Mouse (Mus musculus): Measurements from ENCODE around the gene Snrpd2.
"Not testable (repeated sequence)": the region's sequence is repeated elsewhere in the genome, so short reads cannot be mapped to it uniquely, and the experiment has no call there.

The Snrpd2 gene

GRCm38 (mm10) chr7:19148875-19149541, 514 bp upstream of the Snrpd2 start, which contains the start of gene Qpctl:
TSS of gene Qpctl (minus strand) at chr7:19149291.
- peak; percentile 98 to 99 for DNase-seq

- DNase-seq, result not testable (repeated sequence)
These were observed 1.6 kb downstream of the Snrpd2 start for GRCm38 (mm10) chr7:19151121-19151520.

- DNase-seq, result no peak
These were observed 5.3 kb downstream of the Snrpd2 start for GRCm38 (mm10) chr7:19154796-19155195.

- DNase-seq, result peak; percentile 57 to 71
These were observed 6.4 kb downstream of the Snrpd2 start for GRCm38 (mm10) chr7:19155825-19156475.

- DNase-seq, result peak; percentile 95
These were observed 7.8 kb downstream of the Snrpd2 start for GRCm38 (mm10) chr7:19157160-19157800.

- no peak for DNase-seq
These were observed 9.1 kb downstream of the Snrpd2 start for GRCm38 (mm10) chr7:19158601-19159000.

GRCm38 (mm10) chr7:19159411-19159810, 9.9 kb downstream of the Snrpd2 start:
- no peak for DNase-seq

- DNase-seq, result peak; percentile 66 to 76
These were observed 10.6 kb downstream of the Snrpd2 start for GRCm38 (mm10) chr7:19160115-19160514.

GRCm38 (mm10) chr7:19162928-19163327, 13.4 kb downstream of the Snrpd2 start:
- DNase-seq, result no peak

- DNase-seq, result no peak
These were observed 14.2 kb downstream of the Snrpd2 start for GRCm38 (mm10) chr7:19163752-19164151.

- DNase-seq, result peak; percentile 73 to 81
These were observed 14.7 kb downstream of the Snrpd2 start for GRCm38 (mm10) chr7:19164189-19164588.

GRCm38 (mm10) chr7:19164978-19165377, 15.5 kb downstream of the Snrpd2 start:
- DNase-seq, result peak in 1 of 2 experiments; percentile 58

- DNase-seq, result peak in 1 of 2 experiments; percentile 44
These were observed 16.3 kb downstream of the Snrpd2 start, which contains the start of gene Gipr for GRCm38 (mm10) chr7:19165656-19166423. TSS of gene Gipr (minus strand) at chr7:19166127.

- DNase-seq, result no peak
These were observed 17.5 kb downstream of the Snrpd2 start for GRCm38 (mm10) chr7:19166990-19167389.

GRCm38 (mm10) chr7:19169506-19169905, 20.0 kb downstream of the Snrpd2 start:
- DNase-seq, result no peak

- peak; percentile 44 to 61 for DNase-seq
These were observed 20.6 kb downstream of the Snrpd2 start for GRCm38 (mm10) chr7:19170142-19170541.

- DNase-seq, result no peak
These were observed 22.3 kb downstream of the Snrpd2 start for GRCm38 (mm10) chr7:19171831-19172230.

GRCm38 (mm10) chr7:19172874-19173273, 23.4 kb downstream of the Snrpd2 start:
- peak; percentile 96 for DNase-seq

GRCm38 (mm10) chr7:19175708-19176515, 26.4 kb downstream of the Snrpd2 start, which contains the start of gene Eml2:
TSS of gene Eml2 (plus strand) at chr7:19176421.
- DNase-seq, result peak; percentile 59 to 70

GRCm38 (mm10) chr7:19176516-19176947, 27.0 kb downstream of the Snrpd2 start:
- no peak for DNase-seq

- no peak for DNase-seq
These were observed 27.7 kb downstream of the Snrpd2 start for GRCm38 (mm10) chr7:19177216-19177615.

GRCm38 (mm10) chr7:19178035-19178434, 28.5 kb downstream of the Snrpd2 start:
- DNase-seq, result no peak
